Mouse (Mus musculus) stomach, postnatal 0 days (tissue): Measurements from ENCODE around the gene Sdhaf3.

Experiments
- CTCF ChIP-seq: IDR thresholded peaks from 2 replicates; pipeline ENCODE4 v1.5.1; 2016; ENCODE audit warnings: antibody characterized with exemption, low read depth, mild to moderate bottlenecking, moderate library complexity
- EP300 ChIP-seq: optimal IDR thresholded peaks from 2 replicates; pipeline ENCODE3; 2016; ENCODE audit warnings: antibody characterized with exemption

- TF ChIP-seq CTCF (no peak), EP300 (no peak)
Measured at GRCm38 (mm10) chr6:6947650-6948049, 8.2 kb upstream of the Sdhaf3 start.
